8 mouse cellular contexts compared by ENCODE assay signal in the genomic region with DNA sequence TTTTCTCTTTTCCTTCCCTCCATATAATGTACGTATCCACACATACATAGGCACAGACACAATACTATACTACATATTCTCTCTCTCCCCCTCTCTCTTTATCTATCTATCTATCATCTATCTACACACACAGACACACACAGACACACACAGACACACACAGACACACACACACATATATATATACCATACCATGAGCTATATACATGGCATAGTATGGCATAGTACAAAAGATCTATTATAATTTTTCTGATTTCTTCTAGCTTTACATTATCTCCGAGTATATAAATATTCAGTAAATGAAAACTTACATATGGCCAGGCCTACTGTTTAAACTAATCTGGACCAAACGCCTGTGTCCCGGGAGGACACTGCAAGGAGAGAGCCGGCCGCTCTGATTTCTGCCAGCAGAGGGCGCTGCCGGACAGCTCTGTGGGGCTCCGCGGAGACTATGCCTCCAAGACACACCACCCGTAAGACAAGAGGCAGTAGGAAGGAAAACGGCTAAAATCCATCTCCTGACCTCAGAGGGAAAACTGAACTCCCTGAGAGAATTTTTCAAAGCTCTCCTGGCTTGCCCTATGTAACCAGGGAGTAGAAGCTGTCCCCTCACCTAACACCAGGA. TPM values are rescaled to one million over a fixed set of nuclear protein-coding genes. Genes with fewer than 3 reads are reported as not detected.
DNase-seq lines count a peak whose midpoint lies in the region; ATAC-seq and TF ChIP-seq lines count a peak whose summit lies in the region.

No protein-coding gene starts in this region.

- H3K4me1 ChIP-seq in embryonic facial prominence, embryonic 12.5 days = peaks cover 4% of the 10 kb centered on the region
- H3K4me1 ChIP-seq in heart, adult 2 months (ENCODE audit: control insufficient read depth, insufficient read depth, low read length) = peaks cover 5% of the 10 kb centered on the region
- H3K4me1 ChIP-seq in limb, embryonic 14.5 days (ENCODE audit: control insufficient read depth, insufficient read depth, low read length) = peaks cover 6% of the 10 kb centered on the region
- no peaks in the 10 kb centered on the region; the same call in 1 of the 2 replicates for H3K4me1 ChIP-seq in midbrain, postnatal 0 days (ENCODE audit: insufficient read depth, low read length)
- peaks cover 6% of the 10 kb centered on the region; the same call in 1 of the 2 replicates for H3K4me1 ChIP-seq in spleen, adult 2 months (ENCODE audit: control insufficient read depth, insufficient read depth, insufficient read length)

- H3K4me2 ChIP-seq in embryonic facial prominence, embryonic 12.5 days (replicated peaks) = no peak overlapping the region
- no peak overlapping the region for H3K4me2 ChIP-seq in limb, embryonic 14.5 days (replicated peaks; ENCODE audit: low read depth, low read length, severe bottlenecking)
- H3K4me2 ChIP-seq in midbrain, postnatal 0 days (ENCODE audit: low read depth, low read length, poor library complexity, severe bottlenecking) = no peak overlapping the region

- no peaks in the 10 kb centered on the region for H3K9me3 ChIP-seq in embryonic facial prominence, embryonic 12.5 days
- no peaks in the 10 kb centered on the region for H3K9me3 ChIP-seq in limb, embryonic 14.5 days (ENCODE audit: control insufficient read depth, low read length)
- no peaks in the 10 kb centered on the region for H3K9me3 ChIP-seq in midbrain, postnatal 0 days (ENCODE audit: low read length)

- H3K36me3 ChIP-seq in embryonic facial prominence, embryonic 12.5 days = no peaks in the 10 kb centered on the region
- H3K36me3 ChIP-seq in heart, adult 2 months (ENCODE audit: control insufficient read depth, insufficient read depth, low read length) = no peaks in the 10 kb centered on the region
- H3K36me3 ChIP-seq in limb, embryonic 14.5 days (ENCODE audit: control insufficient read depth, insufficient read depth, low read length) = no peaks in the 10 kb centered on the region
- no peaks in the 10 kb centered on the region for H3K36me3 ChIP-seq in midbrain, postnatal 0 days (ENCODE audit: insufficient read depth, low read length)
- H3K36me3 ChIP-seq in spleen, adult 2 months (ENCODE audit: control insufficient read depth, insufficient read depth, low read length) = no peaks in the 10 kb centered on the region

- 10% methylated on average over 12 of the region's 12 CpGs for WGBS in embryonic facial prominence, embryonic 12.5 days
- 8% methylated on average over 12 of the region's 12 CpGs for WGBS in heart, adult 2 months
- WGBS in limb, embryonic 14.5 days = 8% methylated on average over 12 of the region's 12 CpGs
- WGBS in midbrain, postnatal 0 days = 9% methylated on average over 12 of the region's 12 CpGs
- WGBS in spleen, adult 2 months = 8% methylated on average over 12 of the region's 12 CpGs

- peak; percentile 73 for DNase-seq in 3134 (ENCODE audit: extremely low read depth, insufficient read length, low spot score)
- DNase-seq in adrenal gland, postnatal 25 days = peak; percentile 97
- peak; percentile 81 to 91 for DNase-seq in heart, adult 2 months
- DNase-seq in kidney, adult 9 months = peak; percentile 91
- peak; percentile 84 for DNase-seq in limb, embryonic 14.5 days (ENCODE audit: low spot score)
- peak; percentile 89 for DNase-seq in midbrain, postnatal 0 days (ENCODE audit: low spot score)
- peak; percentile 49 to 79 for DNase-seq in spleen, adult 2 months (ENCODE audit: low read depth in 1 of 2, low spot score in 2 of 2)

- TF ChIP-seq POLR2A in heart, adult 2 months (IDR thresholded peaks at IDR 0.05; ENCODE audit: insufficient read depth, low read depth, low read length) = no peak
- TF ChIP-seq POLR2A in limb, embryonic 14.5 days (IDR thresholded peaks at IDR 0.05; ENCODE audit: borderline replicate concordance, extremely low read depth, insufficient read depth, insufficient read length) = no peak
- TF ChIP-seq POLR2A in spleen, adult 2 months (IDR thresholded peaks at IDR 0.05; ENCODE audit: low read depth, low read length) = no peak

- peak; percentile 98 for TF ChIP-seq CTCF in heart, adult 2 months (IDR thresholded peaks at IDR 0.05)
- TF ChIP-seq CTCF in midbrain, postnatal 0 days (IDR thresholded peaks at IDR 0.05) = peak; percentile 97
- TF ChIP-seq CTCF in spleen, adult 2 months (IDR thresholded peaks at IDR 0.05; ENCODE audit: extremely low read depth, insufficient read depth, insufficient read length, insufficient replicate concordance) = peak; percentile 98

- intact Hi-C loops in heart, adult 2 months (cut with DNase I) = loop anchor here (1.0 to 5.0 kb wide), 4 partner anchors 52 to 254 kb away; a partner anchor contains a TSS

- no peak overlapping the region; the same call in 1 of the 2 replicates for H3K9ac ChIP-seq in embryonic facial prominence, embryonic 12.5 days
- no peak overlapping the region for H3K9ac ChIP-seq in heart, adult 2 months (ENCODE audit: low read depth, low read length)
- no peak overlapping the region for H3K9ac ChIP-seq in limb, embryonic 14.5 days (ENCODE audit: low read depth, low read length, severe bottlenecking)
- H3K9ac ChIP-seq in midbrain, postnatal 0 days (replicated peaks; ENCODE audit: low read length, poor library complexity, severe bottlenecking) = no peak overlapping the region

- no peak overlapping the region for H3K27ac ChIP-seq in embryonic facial prominence, embryonic 12.5 days
- H3K27ac ChIP-seq in heart, adult 2 months = no peak overlapping the region
- no peak overlapping the region for H3K27ac ChIP-seq in limb, embryonic 14.5 days (replicated peaks; ENCODE audit: low read depth, low read length)
- no peak overlapping the region for H3K27ac ChIP-seq in midbrain, postnatal 0 days (ENCODE audit: low read depth, low read length)
- H3K27ac ChIP-seq in spleen, adult 2 months (ENCODE audit: insufficient read depth, low read length) = no peak overlapping the region

- no peaks in the 10 kb centered on the region for H3K79me2 ChIP-seq in heart, adult 2 months (replicated peaks; ENCODE audit: control insufficient read depth, insufficient read depth, low read length)

- ATAC-seq in embryonic facial prominence, embryonic 12.5 days (ENCODE audit: insufficient number of reproducible peaks, insufficient read depth, low FRiP score, low TSS enrichment) = peak; percentile 61; the same call in 1 of the 2 replicates
- ATAC-seq in limb, embryonic 14.5 days (ENCODE audit: low FRiP score, low read depth) = peak; percentile 89
- peak; percentile 83 for ATAC-seq in midbrain, postnatal 0 days (ENCODE audit: low FRiP score)

- peak; percentile 45; the same call in 1 of the 2 replicates for TF ChIP-seq EP300 in heart, adult 2 months (IDR thresholded peaks at IDR 0.05; ENCODE audit: insufficient read depth, low read depth, low read length)

- H3K4me3 ChIP-seq in embryonic facial prominence, embryonic 12.5 days = no peak overlapping the region
- no peak overlapping the region for H3K4me3 ChIP-seq in heart, adult 2 months
- no peak overlapping the region for H3K4me3 ChIP-seq in limb, embryonic 14.5 days (replicated peaks; ENCODE audit: low read length)
- no peak overlapping the region for H3K4me3 ChIP-seq in midbrain, postnatal 0 days (ENCODE audit: low read depth, low read length)
- no peak overlapping the region for H3K4me3 ChIP-seq in spleen, adult 2 months (ENCODE audit: extremely low read depth, insufficient read depth, insufficient read length)

- no peaks in the 10 kb centered on the region for H3K27me3 ChIP-seq in embryonic facial prominence, embryonic 12.5 days
- no peaks in the 10 kb centered on the region for H3K27me3 ChIP-seq in heart, adult 2 months (ENCODE audit: control insufficient read depth, insufficient read depth, low read length)
- H3K27me3 ChIP-seq in limb, embryonic 14.5 days (ENCODE audit: control insufficient read depth, insufficient read depth, low read length) = no peaks in the 10 kb centered on the region
- no peaks in the 10 kb centered on the region for H3K27me3 ChIP-seq in midbrain, postnatal 0 days (ENCODE audit: insufficient read depth, low read length)
- no peaks in the 10 kb centered on the region for H3K27me3 ChIP-seq in spleen, adult 2 months (ENCODE audit: control insufficient read depth, insufficient read depth, low read length)

RNA-seq across cellular contexts. Expression of a gene that starts 7.2 kb away (rescaled TPM):
- 584 and 613 TPM in 2 replicates for total RNA-seq in adrenal gland, postnatal 25 days (2021)
- polyA plus RNA-seq in embryonic facial prominence, embryonic 12.5 days (2016; fragmentation: Nextera tagmentation; extraction: Ambion mirVana) = 0.28 and 0.49 TPM in 2 replicates
- 10 to 100 TPM; 68.6 to 77.2 TPM for total RNA-seq in heart, adult 2 months (2021)
- 118 and 171 TPM in 2 replicates for polyA plus RNA-seq in heart, adult 2 months (2012; rRNA removed)
- 0.29 and 0.30 TPM in 2 replicates for polyA plus RNA-seq in limb, embryonic 14.5 days (2012; rRNA removed)
- polyA plus RNA-seq in limb, embryonic 14.5 days (2014; fragmentation: Nextera tagmentation; extraction: Ambion mirVana) = 0.41 and 0.48 TPM in 2 replicates
- 0.85 and 1.7 TPM in 2 replicates for total RNA-seq in midbrain, postnatal 0 days (2014; rRNA removed)
- 1.3 and 1.6 TPM in 2 replicates for polyA plus RNA-seq in midbrain, postnatal 0 days (2015; fragmentation: Nextera tagmentation; extraction: Ambion mirVana)
- polyA plus RNA-seq in spleen, adult 2 months (2012; rRNA removed) = 4.4 and 4.8 TPM in 2 replicates

RNA-seq across cellular contexts. Expression of a gene that starts 24.9 kb away (rescaled TPM):
- total RNA-seq in adrenal gland, postnatal 25 days (2021) = 221 and 290 TPM in 2 replicates
- 350 and 352 TPM in 2 replicates for polyA plus RNA-seq in embryonic facial prominence, embryonic 12.5 days (2016; fragmentation: Nextera tagmentation; extraction: Ambion mirVana)
- total RNA-seq in heart, adult 2 months (2021) = 100 to 1,000 TPM; 483 to 533 TPM
- 305 and 346 TPM in 2 replicates for polyA plus RNA-seq in heart, adult 2 months (2012; rRNA removed)
- polyA plus RNA-seq in limb, embryonic 14.5 days (2012; rRNA removed) = 221 and 228 TPM in 2 replicates
- 336 and 357 TPM in 2 replicates for polyA plus RNA-seq in limb, embryonic 14.5 days (2014; fragmentation: Nextera tagmentation; extraction: Ambion mirVana)
- 408 and 463 TPM in 2 replicates for total RNA-seq in midbrain, postnatal 0 days (2014; rRNA removed)
- polyA plus RNA-seq in midbrain, postnatal 0 days (2015; fragmentation: Nextera tagmentation; extraction: Ambion mirVana) = 608 and 638 TPM in 2 replicates
- polyA plus RNA-seq in spleen, adult 2 months (2012; rRNA removed) = 46.4 and 67.0 TPM in 2 replicates

RNA-seq across cellular contexts. Expression of a gene that starts 26.4 kb away (rescaled TPM):
- total RNA-seq in adrenal gland, postnatal 25 days (2021) = 1.7 TPM in 2 replicates
- 1.9 and 2.2 TPM in 2 replicates for polyA plus RNA-seq in embryonic facial prominence, embryonic 12.5 days (2016; fragmentation: Nextera tagmentation; extraction: Ambion mirVana)
- total RNA-seq in heart, adult 2 months (2021) = under 1 TPM; 0.13 to 0.39 TPM
- polyA plus RNA-seq in heart, adult 2 months (2012; rRNA removed) = 0.23 and 0.61 TPM in 2 replicates
- 3.2 and 5.1 TPM in 2 replicates for polyA plus RNA-seq in limb, embryonic 14.5 days (2012; rRNA removed)
- 2.6 and 3.2 TPM in 2 replicates for polyA plus RNA-seq in limb, embryonic 14.5 days (2014; fragmentation: Nextera tagmentation; extraction: Ambion mirVana)
- total RNA-seq in midbrain, postnatal 0 days (2014; rRNA removed) = 0.14 and 0.16 TPM in 2 replicates
- polyA plus RNA-seq in midbrain, postnatal 0 days (2015; fragmentation: Nextera tagmentation; extraction: Ambion mirVana) = 1.0 and 1.3 TPM in 2 replicates
- 5.1 and 6.5 TPM in 2 replicates for polyA plus RNA-seq in spleen, adult 2 months (2012; rRNA removed)

RNA-seq across cellular contexts. Expression of a gene that starts 53.3 kb away (rescaled TPM):
- total RNA-seq in adrenal gland, postnatal 25 days (2021) = 17.4 and 24.3 TPM in 2 replicates
- 36.9 and 40.6 TPM in 2 replicates for polyA plus RNA-seq in embryonic facial prominence, embryonic 12.5 days (2016; fragmentation: Nextera tagmentation; extraction: Ambion mirVana)
- total RNA-seq in heart, adult 2 months (2021) = 1 to 10 TPM; 4.3 to 5.2 TPM
- polyA plus RNA-seq in heart, adult 2 months (2012; rRNA removed) = 7.3 and 9.9 TPM in 2 replicates
- polyA plus RNA-seq in limb, embryonic 14.5 days (2012; rRNA removed) = 53.8 and 55.8 TPM in 2 replicates
- polyA plus RNA-seq in limb, embryonic 14.5 days (2014; fragmentation: Nextera tagmentation; extraction: Ambion mirVana) = 29.0 and 31.8 TPM in 2 replicates
- total RNA-seq in midbrain, postnatal 0 days (2014; rRNA removed) = 6.4 and 7.3 TPM in 2 replicates
- 9.0 and 9.1 TPM in 2 replicates for polyA plus RNA-seq in midbrain, postnatal 0 days (2015; fragmentation: Nextera tagmentation; extraction: Ambion mirVana)
- polyA plus RNA-seq in spleen, adult 2 months (2012; rRNA removed) = 7.4 and 9.0 TPM in 2 replicates

RNA-seq across cellular contexts. Expression of a gene that starts 56.0 kb away (rescaled TPM):
- total RNA-seq in adrenal gland, postnatal 25 days (2021) = 64.7 and 65.3 TPM in 2 replicates
- polyA plus RNA-seq in embryonic facial prominence, embryonic 12.5 days (2016; fragmentation: Nextera tagmentation; extraction: Ambion mirVana) = 58.3 and 63.5 TPM in 2 replicates
- total RNA-seq in heart, adult 2 months (2021) = 10 to 100 TPM; 55.8 to 61.5 TPM
- 65.3 and 88.3 TPM in 2 replicates for polyA plus RNA-seq in heart, adult 2 months (2012; rRNA removed)
- 75.8 and 102 TPM in 2 replicates for polyA plus RNA-seq in limb, embryonic 14.5 days (2012; rRNA removed)
- 50.6 and 55.7 TPM in 2 replicates for polyA plus RNA-seq in limb, embryonic 14.5 days (2014; fragmentation: Nextera tagmentation; extraction: Ambion mirVana)
- total RNA-seq in midbrain, postnatal 0 days (2014; rRNA removed) = 31.2 and 32.8 TPM in 2 replicates
- 23.0 and 23.3 TPM in 2 replicates for polyA plus RNA-seq in midbrain, postnatal 0 days (2015; fragmentation: Nextera tagmentation; extraction: Ambion mirVana)
- 60.8 and 61.7 TPM in 2 replicates for polyA plus RNA-seq in spleen, adult 2 months (2012; rRNA removed)

Comparison
In these comparisons a context has a peak if more than half of its experiments do, and no peak if none do; other contexts are left out.
1. RNA of a gene that starts 7.2 kb away (polyA plus RNA-seq): 118 to 171 TPM in heart, adult 2 months; 4.4 to 4.8 TPM in spleen, adult 2 months, 1.3 to 1.6 TPM in midbrain, postnatal 0 days, 0.28 to 0.49 TPM in embryonic facial prominence, embryonic 12.5 days and 0.29 to 0.48 TPM in limb, embryonic 14.5 days; every median in the first group is over 10 times any median in the second.
2. Peak in every context shown above with its lines, with median percentiles within 50 percentile points of each other: DNase-seq, ATAC-seq and CTCF ChIP-seq.